Mouse (Mus musculus) spleen, adult 12 weeks (tissue): ENCODE measurements around the gene Gdpd2.

Experiments
- DNase-seq: peaks from one replicate; pipeline ENCODE4 v3.0.0; 2022; ENCODE audit warnings: low spot score

Gene Gdpd2

GRCm38 (mm10) chrX:100777655-100778234 is 48.1 kb downstream of the Gdpd2 start:
- DNase-seq, result no peak

DNA sequence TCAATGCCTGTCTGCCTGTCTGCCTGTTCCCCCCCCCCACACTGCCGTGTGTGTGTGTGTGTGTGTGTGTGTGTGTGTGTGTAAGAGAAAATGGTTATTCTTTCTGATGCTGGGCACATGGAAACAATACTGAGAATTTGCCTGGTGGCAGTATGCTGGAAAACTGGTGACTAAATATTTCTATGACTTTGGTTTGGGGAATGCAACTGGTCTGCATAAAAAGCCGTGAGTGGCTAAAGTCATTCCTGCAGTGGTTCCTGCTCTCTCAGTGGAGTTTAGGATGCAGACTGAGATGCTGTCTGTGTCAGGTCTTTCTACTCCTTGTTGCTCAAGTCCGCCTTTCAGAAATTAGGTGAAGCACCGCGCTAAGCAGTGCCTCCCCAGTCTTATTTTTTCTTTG is 48.7 kb downstream of the Gdpd2 start:
- DNase-seq, result no peak
